Mouse (Mus musculus): ENCODE data around the gene Map3k12. TPM values are rescaled to one million over a fixed set of nuclear protein-coding genes. Genes with fewer than 3 reads are reported as not detected.

Gene Map3k12
- polyA plus RNA-seq, 1 experiment from 2014 or later, result 50.6 TPM

DNA sequence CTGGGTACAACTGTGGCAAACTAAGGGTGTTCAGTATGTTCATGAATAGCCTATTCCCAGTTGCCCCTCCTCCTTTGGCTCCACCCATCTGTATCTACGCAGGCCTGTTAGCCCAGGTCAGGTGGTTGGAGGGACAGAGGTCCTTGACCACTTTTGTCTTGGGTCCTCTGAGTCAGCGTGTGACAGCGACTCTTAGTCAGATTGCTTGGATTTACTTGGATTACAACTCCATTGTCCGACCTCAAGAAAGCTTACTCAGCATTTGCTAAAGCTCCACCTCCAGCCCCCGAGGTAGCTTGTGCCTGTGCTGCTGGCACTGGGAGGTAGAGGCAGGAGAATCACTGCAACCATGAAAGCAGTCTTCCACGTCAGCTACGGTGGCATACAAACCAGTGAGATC lies 65.9 kb downstream of the Map3k12 start:
- Histone ChIP-seq H3K4me2 (no peak overlapping the region), H3K4me3 (no peak overlapping the region), H3K27me3 (no peaks in the 10 kb centered on the region), H3K4me1 (replicated peaks) (no peaks in the 10 kb centered on the region), H3K9me3 (no peaks in the 10 kb centered on the region), H3K9ac (no peak overlapping the region), H3K36me3 (no peaks in the 10 kb centered on the region), H3K27ac (replicated peaks) (no peak overlapping the region)
- 39% methylated on average over 7 of the region's 7 CpGs for WGBS
- no peak for ATAC-seq (ENCODE audit: low read depth)

DNA sequence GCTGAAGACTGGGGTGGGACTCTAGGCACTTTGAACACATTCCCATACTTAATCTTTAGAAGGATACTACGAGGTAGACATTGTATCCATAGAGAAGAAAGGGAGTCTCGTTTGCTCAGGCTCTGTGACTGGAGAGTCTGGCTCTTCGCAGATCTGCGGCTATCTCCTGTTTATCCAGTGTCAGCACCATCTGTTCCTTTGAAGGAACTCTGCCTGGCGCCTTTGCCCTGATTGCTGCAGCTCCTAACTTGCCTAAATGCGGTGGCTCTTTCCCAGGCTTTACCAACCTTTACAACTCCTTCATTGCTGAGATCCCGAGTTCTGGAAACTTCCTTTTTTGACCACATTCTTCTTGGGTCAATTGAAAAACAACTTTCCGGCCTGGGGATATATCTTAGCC lies 67.5 kb downstream of the Map3k12 start:
- ATAC-seq (ENCODE audit: low read depth), result no peak
- 73% methylated on average over 8 of the region's 8 CpGs for WGBS

More for the DNA sequence above, 67.5 kb downstream of the Map3k12 start:
- H3K9me3 ChIP-seq, result no peaks in the 10 kb centered on the region
- H3K36me3 ChIP-seq, result no peaks in the 10 kb centered on the region
- no peak overlapping the region for H3K4me2 ChIP-seq
- no peaks in the 10 kb centered on the region for H3K4me1 ChIP-seq (replicated peaks)
- no peaks in the 10 kb centered on the region for H3K27me3 ChIP-seq
- no peak overlapping the region for H3K4me3 ChIP-seq
- no peak overlapping the region for H3K27ac ChIP-seq (replicated peaks)
- no peak overlapping the region for H3K9ac ChIP-seq

Other genes starting within 250 kb of the Map3k12 start
- gene Gm9918, start 246.5 kb downstream of the Map3k12 start, polyA plus RNA-seq (2015; fragmentation: Nextera tagmentation; extraction: Ambion mirVana), result 0.14 TPM in 1 of 2 replicates, not detected in the other
- gene Mfsd5, start 237.6 kb downstream of the Map3k12 start, polyA plus RNA-seq (2015; fragmentation: Nextera tagmentation; extraction: Ambion mirVana), result 52.0 and 54.0 TPM in 2 replicates
- gene Espl1, start 220.8 kb downstream of the Map3k12 start, polyA plus RNA-seq (2015; fragmentation: Nextera tagmentation; extraction: Ambion mirVana), result 5.6 and 7.5 TPM in 2 replicates
- 438 and 480 TPM in 2 replicates for gene Pfdn5, start 190.9 kb downstream of the Map3k12 start, polyA plus RNA-seq (2015; fragmentation: Nextera tagmentation; extraction: Ambion mirVana)
- 74.0 and 82.6 TPM in 2 replicates for gene Myg1, start 185.4 kb downstream of the Map3k12 start, polyA plus RNA-seq (2015; fragmentation: Nextera tagmentation; extraction: Ambion mirVana)
- gene Aaas, start 166.3 kb downstream of the Map3k12 start, polyA plus RNA-seq (2015; fragmentation: Nextera tagmentation; extraction: Ambion mirVana), result 31.3 and 36.8 TPM in 2 replicates
- 0.47 and 0.69 TPM in 2 replicates for gene Sp7, start 149.9 kb downstream of the Map3k12 start, polyA plus RNA-seq (2015; fragmentation: Nextera tagmentation; extraction: Ambion mirVana)
- gene Sp1, start 110.9 kb downstream of the Map3k12 start, polyA plus RNA-seq (2015; fragmentation: Nextera tagmentation; extraction: Ambion mirVana), result 4.3 and 6.0 TPM in 2 replicates
- gene Amhr2, start 71.7 kb downstream of the Map3k12 start, polyA plus RNA-seq (2015; fragmentation: Nextera tagmentation; extraction: Ambion mirVana), result 0.13 and 0.76 TPM in 2 replicates
- 88.7 and 100.0 TPM in 2 replicates for gene Prr13, start 58.0 kb downstream of the Map3k12 start, polyA plus RNA-seq (2015; fragmentation: Nextera tagmentation; extraction: Ambion mirVana)
- gene Pcbp2, start 46.5 kb downstream of the Map3k12 start, polyA plus RNA-seq (2015; fragmentation: Nextera tagmentation; extraction: Ambion mirVana), result 137 and 142 TPM in 2 replicates
- gene Gm10337, start 13.3 kb downstream of the Map3k12 start, polyA plus RNA-seq (2015; fragmentation: Nextera tagmentation; extraction: Ambion mirVana), result 8.7 and 16.2 TPM in 2 replicates
- gene Tarbp2, start 1.1 kb upstream of the Map3k12 start, polyA plus RNA-seq (2015; fragmentation: Nextera tagmentation; extraction: Ambion mirVana), result 82.6 and 88.0 TPM in 2 replicates
- 7.3 and 13.3 TPM in 2 replicates for gene Npff, start 7.9 kb upstream of the Map3k12 start, polyA plus RNA-seq (2015; fragmentation: Nextera tagmentation; extraction: Ambion mirVana)
- gene Gm28047, start 108.0 kb upstream of the Map3k12 start, polyA plus RNA-seq (2015; fragmentation: Nextera tagmentation; extraction: Ambion mirVana), result 1.3 TPM in 1 of 2 replicates, not detected in the other
- 16.1 and 22.5 TPM in 2 replicates for gene Atf7, start 108.4 kb upstream of the Map3k12 start, polyA plus RNA-seq (2015; fragmentation: Nextera tagmentation; extraction: Ambion mirVana)
- 45.9 and 48.1 TPM in 2 replicates for gene Atp5g2, start 155.3 kb upstream of the Map3k12 start, polyA plus RNA-seq (2015; fragmentation: Nextera tagmentation; extraction: Ambion mirVana)
- 35.7 and 41.9 TPM in 2 replicates for gene Calcoco1, start 205.1 kb upstream of the Map3k12 start, polyA plus RNA-seq (2015; fragmentation: Nextera tagmentation; extraction: Ambion mirVana)